25 mouse cellular contexts compared by ENCODE assay signal in genomic region chr9:49125706-49126105, GRCm38 (mm10). TPM values are rescaled to one million over a fixed set of nuclear protein-coding genes. Genes with fewer than 3 reads are reported as not detected.
"Had no signal": no experiment of that assay in that cellular context is flagged by ENCODE, and none has a peak within 500 bp of the region (broad histone marks: within the 10 kb centered on the region; RNA-seq: fewer than 3 reads in every experiment).

No protein-coding gene starts in this region.

- H3K9me3 ChIP-seq: heart, embryonic 10.5 days; heart, embryonic 12.5 days; hindbrain, embryonic 10.5 days; hindbrain, embryonic 12.5 days; intestine, embryonic 15.5 days; limb, embryonic 10.5 days; limb, embryonic 12.5 days; liver, embryonic 13.5 days; liver, embryonic 15.5 days had no signal

- H3K4me1 ChIP-seq: heart, embryonic 10.5 days; heart, embryonic 12.5 days; intestine, embryonic 15.5 days; limb, embryonic 10.5 days; limb, embryonic 12.5 days; liver, embryonic 13.5 days; liver, embryonic 15.5 days had no signal

- H3K27ac ChIP-seq: gastrocnemius, adult 2 months; heart, embryonic 10.5 days; hindbrain, embryonic 10.5 days; hindbrain, embryonic 12.5 days; hindbrain, embryonic 14.5 days; intestine, embryonic 15.5 days; layer of hippocampus, adult 2 months; left cerebral cortex, adult 2 months; limb, embryonic 10.5 days; limb, embryonic 12.5 days; liver, embryonic 13.5 days; liver, embryonic 15.5 days had no signal

- H3K4me2 ChIP-seq: heart, embryonic 12.5 days; hindbrain, embryonic 12.5 days; hindbrain, embryonic 14.5 days; intestine, embryonic 15.5 days; limb, embryonic 12.5 days; liver, embryonic 11.5 days; liver, embryonic 13.5 days; liver, embryonic 15.5 days had no signal

- DNase-seq: gastrocnemius, adult 2 months; gastrocnemius, postnatal 10 days; gastrocnemius, postnatal 25 days; heart, adult 18-20 months; heart, postnatal 10 days; heart, postnatal 4 days; kidney, adult 18-20 months; liver; liver, embryonic 13.5 days had no signal

- H3K27me3 ChIP-seq: heart, embryonic 12.5 days; intestine, embryonic 15.5 days; limb, embryonic 12.5 days; liver, embryonic 13.5 days; liver, embryonic 15.5 days had no signal

- ATAC-seq: hindbrain, embryonic 16.5 days; inflammation-experienced regulatory T-cells, adult 6 months; intestine, embryonic 15.5 days; intestine, postnatal 0 days had no signal

- H3K4me3 ChIP-seq: gastrocnemius, adult 2 months; heart, embryonic 10.5 days; heart, embryonic 12.5 days; hindbrain, embryonic 10.5 days; hindbrain, embryonic 12.5 days; intestine, embryonic 15.5 days; layer of hippocampus, adult 2 months; left cerebral cortex, adult 2 months; limb, embryonic 10.5 days; limb, embryonic 12.5 days; liver, embryonic 13.5 days; liver, embryonic 15.5 days had no signal

- H3K9ac ChIP-seq: heart, embryonic 12.5 days; hindbrain, embryonic 12.5 days; hindbrain, embryonic 14.5 days; intestine, embryonic 15.5 days; limb, embryonic 12.5 days; liver, embryonic 13.5 days; liver, embryonic 15.5 days had no signal

- H3K36me3 ChIP-seq: heart, embryonic 10.5 days; heart, embryonic 12.5 days; hindbrain, embryonic 10.5 days; hindbrain, embryonic 12.5 days; intestine, embryonic 15.5 days; limb, embryonic 10.5 days; limb, embryonic 12.5 days; liver, embryonic 13.5 days; liver, embryonic 15.5 days had no signal

RNA-seq across cellular contexts. Expression of gene Tmprss5, which starts 44.6 kb away (rescaled TPM):
- polyA plus RNA-seq: heart, embryonic 14.5 days; inflammation-experienced regulatory T-cells, adult 6 months; limb, embryonic 10.5 days; limb, embryonic 12.5 days; liver, embryonic 11.5 days; liver, embryonic 13.5 days; liver, embryonic 15.5 days had no signal
